ENCODE assay signal across 30 mouse cellular contexts in the genomic region with DNA sequence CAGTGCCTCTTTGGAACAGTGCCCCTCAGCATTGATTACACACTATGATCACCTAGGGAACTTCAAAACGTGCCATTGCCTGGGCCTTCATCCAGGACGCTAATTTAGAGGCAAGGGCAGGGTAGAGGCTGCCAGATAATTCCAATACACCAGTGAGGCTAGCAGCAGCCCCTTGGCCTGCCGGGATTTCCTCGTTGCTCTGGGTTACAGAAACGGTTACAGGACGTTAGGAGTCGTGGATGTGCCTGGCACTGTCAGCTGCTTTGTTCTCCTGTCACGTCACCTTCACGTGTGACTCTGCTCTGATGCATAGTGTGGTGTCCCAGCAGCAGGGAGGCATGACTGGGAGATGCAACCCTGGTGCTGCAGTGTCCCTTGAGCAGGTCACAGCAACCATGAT. TPM values are rescaled to one million over a fixed set of nuclear protein-coding genes. Genes with fewer than 3 reads are reported as not detected.
DNase-seq lines count a peak whose midpoint lies in the region; ATAC-seq and TF ChIP-seq lines count a peak whose summit lies in the region.
"Had no signal": no experiment of that assay in that cellular context is flagged by ENCODE, and none has a peak within 500 bp of the region (broad histone marks: within the 10 kb centered on the region; RNA-seq: fewer than 3 reads in every experiment).

No protein-coding gene starts in this region.

- 0 out of 2 replicates have a peak overlapping the region, but pooled peaks have one; percentile 14 for H3K27ac ChIP-seq in hindbrain, embryonic 14.5 days
- H3K27ac ChIP-seq in hindbrain, embryonic 10.5 days: no peak overlapping the region
- H3K27ac ChIP-seq in midbrain, embryonic 13.5 days: no peak overlapping the region
- no peak overlapping the region for H3K27ac ChIP-seq in midbrain, embryonic 15.5 days
- no peak overlapping the region for H3K27ac ChIP-seq in hindbrain, embryonic 16.5 days (ENCODE audit: low read depth, low read length)
- H3K27ac ChIP-seq: heart, embryonic 13.5 days; kidney, postnatal 0 days; limb, embryonic 12.5 days; liver, embryonic 15.5 days had no signal

- 26% methylated on average over 9 of the region's 9 CpGs for WGBS in hindbrain, embryonic 14.5 days
- WGBS in hindbrain, embryonic 10.5 days: 63% methylated on average over 9 of the region's 9 CpGs
- 40% methylated on average over 9 of the region's 9 CpGs for WGBS in midbrain, embryonic 13.5 days
- WGBS in midbrain, embryonic 15.5 days: 35% methylated on average over 9 of the region's 9 CpGs
- 30% methylated on average over 9 of the region's 9 CpGs for WGBS in hindbrain, embryonic 16.5 days

- no peaks in the 10 kb centered on the region for H3K9me3 ChIP-seq in hindbrain, embryonic 14.5 days (ENCODE audit: control insufficient read depth, low read length)
- no peaks in the 10 kb centered on the region for H3K9me3 ChIP-seq in hindbrain, embryonic 10.5 days
- no peaks in the 10 kb centered on the region for H3K9me3 ChIP-seq in midbrain, embryonic 13.5 days
- H3K9me3 ChIP-seq in midbrain, embryonic 15.5 days: no peaks in the 10 kb centered on the region
- H3K9me3 ChIP-seq in hindbrain, embryonic 16.5 days (ENCODE audit: control insufficient read depth, low read length): no peaks in the 10 kb centered on the region
- H3K9me3 ChIP-seq: heart, embryonic 13.5 days; limb, embryonic 12.5 days; liver, embryonic 15.5 days had no signal

- ATAC-seq in hindbrain, embryonic 14.5 days (ENCODE audit: low FRiP score): peak; percentile 43; the same call in 1 of the 2 replicates
- peak; percentile 40; the same call in 1 of the 2 replicates for ATAC-seq in midbrain, embryonic 13.5 days
- no peak for ATAC-seq in midbrain, embryonic 15.5 days (replicated peaks)
- ATAC-seq in hindbrain, embryonic 16.5 days: peak; percentile 70
- ATAC-seq in megakaryocyte-erythroid progenitor cell, adult 5-6 weeks (replicated peaks; ENCODE audit: low FRiP score, low TSS enrichment, poor library complexity, severe bottlenecking): no peak
- ATAC-seq: activated CD4-positive, CD25-positive, alpha-beta regulatory T cell, adult 4 months; forebrain, embryonic 16.5 days; intestine, embryonic 16.5 days had no signal

- no peaks in the 10 kb centered on the region for H3K36me3 ChIP-seq in hindbrain, embryonic 14.5 days (replicated peaks; ENCODE audit: control insufficient read depth, insufficient read depth)
- no peaks in the 10 kb centered on the region for H3K36me3 ChIP-seq in hindbrain, embryonic 10.5 days
- H3K36me3 ChIP-seq in midbrain, embryonic 13.5 days: no peaks in the 10 kb centered on the region
- H3K36me3 ChIP-seq in midbrain, embryonic 15.5 days (replicated peaks): no peaks in the 10 kb centered on the region
- no peaks in the 10 kb centered on the region for H3K36me3 ChIP-seq in hindbrain, embryonic 16.5 days (ENCODE audit: control insufficient read depth, insufficient read depth, low read length)
- H3K36me3 ChIP-seq: limb, embryonic 12.5 days; liver, embryonic 15.5 days had no signal

- H3K4me3 ChIP-seq in hindbrain, embryonic 14.5 days (replicated peaks; ENCODE audit: low read length): no peak overlapping the region
- H3K4me3 ChIP-seq in hindbrain, embryonic 10.5 days: no peak overlapping the region
- H3K4me3 ChIP-seq in midbrain, embryonic 13.5 days (replicated peaks): no peak overlapping the region
- no peak overlapping the region for H3K4me3 ChIP-seq in midbrain, embryonic 15.5 days
- H3K4me3 ChIP-seq in hindbrain, embryonic 16.5 days (ENCODE audit: low read length): no peak overlapping the region
- H3K4me3 ChIP-seq: heart, embryonic 13.5 days; limb, embryonic 12.5 days; liver, embryonic 15.5 days had no signal

- H3K27me3 ChIP-seq in hindbrain, embryonic 14.5 days (ENCODE audit: control insufficient read depth, insufficient read depth, low read length): no peaks in the 10 kb centered on the region
- H3K27me3 ChIP-seq in hindbrain, embryonic 10.5 days (ENCODE audit: insufficient read depth, poor library complexity, severe bottlenecking): peaks cover 8% of the 10 kb centered on the region
- no peaks in the 10 kb centered on the region for H3K27me3 ChIP-seq in midbrain, embryonic 13.5 days
- no peaks in the 10 kb centered on the region for H3K27me3 ChIP-seq in midbrain, embryonic 15.5 days (replicated peaks)
- no peaks in the 10 kb centered on the region for H3K27me3 ChIP-seq in hindbrain, embryonic 16.5 days (replicated peaks; ENCODE audit: control insufficient read depth, insufficient read depth, low read length)
- H3K27me3 ChIP-seq: heart, embryonic 13.5 days had no signal

- no peak overlapping the region for H3K4me2 ChIP-seq in hindbrain, embryonic 14.5 days (replicated peaks)
- no peak overlapping the region for H3K4me2 ChIP-seq in midbrain, embryonic 13.5 days (replicated peaks)
- no peak overlapping the region for H3K4me2 ChIP-seq in midbrain, embryonic 15.5 days
- no peak overlapping the region for H3K4me2 ChIP-seq in hindbrain, embryonic 16.5 days (ENCODE audit: low read length)
- H3K4me2 ChIP-seq: heart, embryonic 13.5 days; limb, embryonic 12.5 days; liver, embryonic 15.5 days; lung, embryonic 14.5 days had no signal

- DNase-seq in hindbrain, embryonic 14.5 days (ENCODE audit: low spot score): peak; percentile 51
- DNase-seq in hindbrain, embryonic 10.5 days (ENCODE audit: low spot score): no peak
- peak; percentile 76 for DNase-seq in brain, embryonic 14.5 days (ENCODE audit: low read depth)
- DNase-seq: adrenal gland, adult 2 months; adrenal gland, postnatal 36 days; cerebellum, adult 8-10 months; cerebellum, postnatal 36 days; heart, postnatal 10 days; kidney, adult 8-10 months; kidney, postnatal 4 days; lung, embryonic 14.5 days; lung, postnatal 14 days; right cerebral cortex, postnatal 14 days; thymus, postnatal 4 days had no signal

- no peak for TF ChIP-seq CTCF in brain, embryonic 14.5 days (IDR thresholded peaks at IDR 0.05; ENCODE audit: borderline replicate concordance, extremely low read depth, insufficient read depth, insufficient read length)

- H3K9ac ChIP-seq in hindbrain, embryonic 14.5 days: no peak overlapping the region
- no peak overlapping the region for H3K9ac ChIP-seq in midbrain, embryonic 13.5 days (replicated peaks)
- no peak overlapping the region for H3K9ac ChIP-seq in midbrain, embryonic 15.5 days
- no peak overlapping the region for H3K9ac ChIP-seq in hindbrain, embryonic 16.5 days (ENCODE audit: low read depth, low read length)
- H3K9ac ChIP-seq: heart, embryonic 13.5 days; limb, embryonic 12.5 days; liver, embryonic 15.5 days; lung, embryonic 14.5 days had no signal

- TF ChIP-seq POLR2A in brain, embryonic 14.5 days (IDR thresholded peaks at IDR 0.05; ENCODE audit: borderline replicate concordance, extremely low read depth, insufficient read depth, insufficient read length, poor library complexity, severe bottlenecking): no peak

- peaks cover 11% of the 10 kb centered on the region; the same call in 1 of the 2 replicates for H3K4me1 ChIP-seq in hindbrain, embryonic 14.5 days (replicated peaks; ENCODE audit: control insufficient read depth, insufficient read depth, low read length)
- peaks cover 18% of the 10 kb centered on the region for H3K4me1 ChIP-seq in hindbrain, embryonic 10.5 days (replicated peaks)
- H3K4me1 ChIP-seq in midbrain, embryonic 13.5 days (replicated peaks): peaks cover 12% of the 10 kb centered on the region
- peaks cover 11% of the 10 kb centered on the region for H3K4me1 ChIP-seq in midbrain, embryonic 15.5 days
- H3K4me1 ChIP-seq in hindbrain, embryonic 16.5 days (ENCODE audit: control insufficient read depth, insufficient read depth, low read depth, low read length): peaks cover 9% of the 10 kb centered on the region

RNA-seq across cellular contexts. Expression of a gene that starts 33.4 kb away (rescaled TPM):
- 1.0 and 1.1 TPM in 2 replicates for polyA plus RNA-seq in hindbrain, embryonic 14.5 days (2014; fragmentation: Nextera tagmentation; extraction: Ambion mirVana)
- polyA plus RNA-seq in hindbrain, embryonic 10.5 days (2016; fragmentation: Nextera tagmentation; extraction: Ambion mirVana): 3.3 and 5.3 TPM in 2 replicates
- 2.1 and 2.8 TPM in 2 replicates for polyA plus RNA-seq in midbrain, embryonic 13.5 days (2015; fragmentation: Nextera tagmentation; extraction: Ambion mirVana)
- polyA plus RNA-seq in midbrain, embryonic 15.5 days (2015; fragmentation: Nextera tagmentation; extraction: Ambion mirVana): 1.5 TPM in 2 replicates
- 1.6 TPM in 2 replicates for polyA plus RNA-seq in brain, embryonic 14.5 days (2012; rRNA removed)
- polyA plus RNA-seq in hindbrain, embryonic 16.5 days (2015; fragmentation: Nextera tagmentation; extraction: Ambion mirVana): 0.85 and 1.2 TPM in 2 replicates
- not detected in 2 replicates for total RNA-seq in megakaryocyte-erythroid progenitor cell, adult 5-6 weeks (2014; fragmentation: Nextera tagmentation)
- not detected in 2 replicates for total RNA-seq in megakaryocyte-erythroid progenitor cell, adult 5-6 weeks (2017)
- total RNA-seq: adrenal gland, postnatal 36 days; CH12.LX; heart, adult 8-10 months had no signal
- polyA plus RNA-seq: activated CD4-positive, CD25-positive, alpha-beta regulatory T cell, adult 4 months; adrenal gland, adult 2 months; gonadal fat pad, adult 2 months had no signal

RNA-seq across cellular contexts. Expression of a gene that starts 45.2 kb away (rescaled TPM):
- 7.2 and 11.0 TPM in 2 replicates for polyA plus RNA-seq in hindbrain, embryonic 14.5 days (2014; fragmentation: Nextera tagmentation; extraction: Ambion mirVana)
- 1.8 and 2.5 TPM in 2 replicates for polyA plus RNA-seq in hindbrain, embryonic 10.5 days (2016; fragmentation: Nextera tagmentation; extraction: Ambion mirVana)
- 6.8 and 7.5 TPM in 2 replicates for polyA plus RNA-seq in midbrain, embryonic 13.5 days (2015; fragmentation: Nextera tagmentation; extraction: Ambion mirVana)
- 10.7 and 13.1 TPM in 2 replicates for polyA plus RNA-seq in midbrain, embryonic 15.5 days (2015; fragmentation: Nextera tagmentation; extraction: Ambion mirVana)
- 16.7 and 27.1 TPM in 2 replicates for polyA plus RNA-seq in brain, embryonic 14.5 days (2012; rRNA removed)
- polyA plus RNA-seq in hindbrain, embryonic 16.5 days (2015; fragmentation: Nextera tagmentation; extraction: Ambion mirVana): 6.8 and 10.7 TPM in 2 replicates
- 14.5 and 19.2 TPM in 2 replicates for total RNA-seq in megakaryocyte-erythroid progenitor cell, adult 5-6 weeks (2014; fragmentation: Nextera tagmentation)
- total RNA-seq in megakaryocyte-erythroid progenitor cell, adult 5-6 weeks (2017): 17.0 and 32.2 TPM in 2 replicates

RNA-seq across cellular contexts. Expression of a gene that starts 45.5 kb away (rescaled TPM):
- 0.20 and 0.29 TPM in 2 replicates for polyA plus RNA-seq in hindbrain, embryonic 14.5 days (2014; fragmentation: Nextera tagmentation; extraction: Ambion mirVana)
- polyA plus RNA-seq in hindbrain, embryonic 10.5 days (2016; fragmentation: Nextera tagmentation; extraction: Ambion mirVana): 0.66 and 1.2 TPM in 2 replicates
- 0.93 and 1.3 TPM in 2 replicates for polyA plus RNA-seq in midbrain, embryonic 13.5 days (2015; fragmentation: Nextera tagmentation; extraction: Ambion mirVana)
- 0.36 and 0.59 TPM in 2 replicates for polyA plus RNA-seq in midbrain, embryonic 15.5 days (2015; fragmentation: Nextera tagmentation; extraction: Ambion mirVana)
- 0.32 and 0.60 TPM in 2 replicates for polyA plus RNA-seq in brain, embryonic 14.5 days (2012; rRNA removed)
- polyA plus RNA-seq in hindbrain, embryonic 16.5 days (2015; fragmentation: Nextera tagmentation; extraction: Ambion mirVana): 0.39 and 0.41 TPM in 2 replicates
- total RNA-seq in megakaryocyte-erythroid progenitor cell, adult 5-6 weeks (2014; fragmentation: Nextera tagmentation): not detected in 2 replicates
- total RNA-seq in megakaryocyte-erythroid progenitor cell, adult 5-6 weeks (2017): not detected in 2 replicates
- total RNA-seq: CH12.LX; gastrocnemius, adult 8-10 months; heart, postnatal 10 days; liver, adult 2 months had no signal
- polyA plus RNA-seq: forebrain, embryonic 16.5 days; liver, adult 2 months; liver, embryonic 15.5 days had no signal

Comparison
In these comparisons a context has a peak if more than half of its experiments do, and no peak if none do; other contexts are left out.
1. ATAC-seq: peak in hindbrain, embryonic 14.5 days (single experiment), midbrain, embryonic 13.5 days (single experiment) and hindbrain, embryonic 16.5 days (single experiment); none in midbrain, embryonic 15.5 days (single experiment) and megakaryocyte-erythroid progenitor cell, adult 5-6 weeks (single experiment).